Mouse (Mus musculus) adrenal gland, adult 8-10 months (tissue): ENCODE data around the gene Tpbgl. TPM values are rescaled to one million over a fixed set of nuclear protein-coding genes. Genes with fewer than 3 reads are reported as not detected.

Experiments
- DNase-seq: peaks from one replicate; pipeline ENCODE4 v3.0.0; 2022
- total RNA-seq, 4 experiments: library from RNA; stranded (reverse); gene quantifications; 2 replicates each; pipeline ENCODE4 v1.2.4; 2022

Tpbgl gene
- total RNA-seq, 4 experiments from 2014 or later, result 29.8 to 42.0 (median 36.0) TPM

- no peak for DNase-seq
These were observed 47.3 kb downstream of the Tpbgl start for GRCm38 (mm10) chr7:99579491-99580190.

GRCm38 (mm10) chr7:99578246-99578645 lies 48.7 kb downstream of the Tpbgl start:
- DNase-seq, result no peak

Other genes with a start within 250 kb of the Tpbgl start
- gene Gdpd5, start 245.7 kb downstream of the Tpbgl start, total RNA-seq, result 10 to 100 TPM in 3 of 4 experiments, 1 to 10 TPM in 1; 9.2 to 16.4 (median 13.9) TPM
- 1 to 10 TPM in 1 of 4 experiments, under 1 TPM in 3; 0.38 to 1.2 (median 0.75) TPM for gene Klhl35, start 161.1 kb downstream of the Tpbgl start, total RNA-seq
- 100 to 1,000 TPM; 533 to 601 (median 565) TPM for gene Rps3, start 143.4 kb downstream of the Tpbgl start, total RNA-seq
- gene Arrb1, start 91.6 kb downstream of the Tpbgl start, total RNA-seq, result 10 to 100 TPM; 59.8 to 82.0 (median 64.7) TPM
- gene Slco2b1, start 84.2 kb upstream of the Tpbgl start, total RNA-seq, result 10 to 100 TPM; 25.3 to 35.2 (median 31.5) TPM
- gene Olfr520, start 103.2 kb upstream of the Tpbgl start, total RNA-seq, result not detected
- gene Olfr521, start 136.4 kb upstream of the Tpbgl start, total RNA-seq, result not detected
- gene Neu3, start 201.3 kb upstream of the Tpbgl start, total RNA-seq, result 1 to 10 TPM; 1.9 to 3.9 (median 3.4) TPM
- gene Xrra1, start 232.0 kb upstream of the Tpbgl start, total RNA-seq, result 1 to 10 TPM in 2 of 4 experiments, under 1 TPM in 2; 0.35 to 4.6 (median 2.3) TPM
- gene Spcs2, start 236.4 kb upstream of the Tpbgl start, total RNA-seq, result 100 to 1,000 TPM; 194 to 235 (median 202) TPM